Mouse (Mus musculus): ENCODE data around the gene Scpep1.
"Not testable (repeated sequence)": the region's sequence is repeated elsewhere in the genome, so short reads cannot be mapped to it uniquely, and the experiment has no call there.

Scpep1 gene

GRCm38 (mm10) chr11:88955217-88955969 is at the start of gene Scpep1:
Scpep1 (minus strand) TSS chr11:88955465.
- DNase-seq (ENCODE audit: low read depth, low spot score), result peak; percentile 89

- no peak for DNase-seq (ENCODE audit: low read depth, low spot score)
Observed at GRCm38 (mm10) chr11:89003726-89004125, 48.5 kb upstream of the Scpep1 start.

- no peak for DNase-seq (ENCODE audit: low read depth, low spot score)
Observed at GRCm38 (mm10) chr11:89003078-89003477, 47.8 kb upstream of the Scpep1 start.

GRCm38 (mm10) chr11:89002621-89003020 is 47.4 kb upstream of the Scpep1 start:
- no peak for DNase-seq (ENCODE audit: low read depth, low spot score)

GRCm38 (mm10) chr11:89002068-89002467 is 46.8 kb upstream of the Scpep1 start:
- no peak for DNase-seq (ENCODE audit: low read depth, low spot score)

- no peak for DNase-seq (ENCODE audit: low read depth, low spot score)
Observed at GRCm38 (mm10) chr11:89001569-89001968, 46.3 kb upstream of the Scpep1 start.

GRCm38 (mm10) chr11:89000527-89000819 is 45.2 kb upstream of the Scpep1 start:
- no peak for DNase-seq (ENCODE audit: low read depth, low spot score)

GRCm38 (mm10) chr11:88999723-89000526 is 44.7 kb upstream of the Scpep1 start:
- DNase-seq (ENCODE audit: low read depth, low spot score), result no peak

GRCm38 (mm10) chr11:88998974-88999722 is 43.9 kb upstream of the Scpep1 start, which contains the start of gene Trim25:
Trim25 (plus strand) TSS chr11:88999376.
- peak; percentile 26 for DNase-seq (ENCODE audit: low read depth, low spot score)

GRCm38 (mm10) chr11:88998406-88998805 is 43.1 kb upstream of the Scpep1 start:
- no peak for DNase-seq (ENCODE audit: low read depth, low spot score)

GRCm38 (mm10) chr11:88997343-88997742 is 42.1 kb upstream of the Scpep1 start:
- DNase-seq (ENCODE audit: low read depth, low spot score), result not testable (repeated sequence)

- DNase-seq (ENCODE audit: low read depth, low spot score), result no peak
Observed at GRCm38 (mm10) chr11:88996427-88996826, 41.2 kb upstream of the Scpep1 start.

GRCm38 (mm10) chr11:88995616-88996015 is 40.4 kb upstream of the Scpep1 start:
- no peak for DNase-seq (ENCODE audit: low read depth, low spot score)

- no peak for DNase-seq (ENCODE audit: low read depth, low spot score)
Observed at GRCm38 (mm10) chr11:88994492-88994891, 39.2 kb upstream of the Scpep1 start.

- no peak for DNase-seq (ENCODE audit: low read depth, low spot score)
Observed at GRCm38 (mm10) chr11:88993625-88994024, 38.4 kb upstream of the Scpep1 start.

- no peak for DNase-seq (ENCODE audit: low read depth, low spot score)
Observed at GRCm38 (mm10) chr11:88993186-88993585, 37.9 kb upstream of the Scpep1 start.

- no peak for DNase-seq (ENCODE audit: low read depth, low spot score)
Observed at GRCm38 (mm10) chr11:88989530-88989929, 34.3 kb upstream of the Scpep1 start.

- no peak for DNase-seq (ENCODE audit: low read depth, low spot score)
Observed at GRCm38 (mm10) chr11:88988956-88989355, 33.7 kb upstream of the Scpep1 start.

GRCm38 (mm10) chr11:88986616-88987015 is 31.4 kb upstream of the Scpep1 start:
- no peak for DNase-seq (ENCODE audit: low read depth, low spot score)

GRCm38 (mm10) chr11:88981337-88981736 is 26.1 kb upstream of the Scpep1 start:
- no peak for DNase-seq (ENCODE audit: low read depth, low spot score)

GRCm38 (mm10) chr11:88977188-88977587 is 21.9 kb upstream of the Scpep1 start:
- no peak for DNase-seq (ENCODE audit: low read depth, low spot score)

- no peak for DNase-seq (ENCODE audit: low read depth, low spot score)
Observed at GRCm38 (mm10) chr11:88976320-88976719, 21.1 kb upstream of the Scpep1 start.
